Mouse (Mus musculus): ENCODE measurements around the gene 1700016D06Rik. TPM values are rescaled to one million over a fixed set of nuclear protein-coding genes. Genes with fewer than 3 reads are reported as not detected.

The 1700016D06Rik gene
- total and polyA plus RNA-seq, 3 experiments: not detected

- H3K27ac ChIP-seq (ENCODE audit: insufficient read depth, low read depth): no peak overlapping the region
- in situ Hi-C loops (cut with MboI; ENCODE audit: low pct_ligation_motif_present, low pct_unique_long_range_greater_than_20kb, low sequenced_read_pairs): loop anchor here (10.0 kb wide), 1 partner anchor 87 kb away; no protein-coding TSS in a partner anchor
- dilution Hi-C loops (cut with MboI; ENCODE audit: extremely low pct_ligation_motif_present, extremely low pct_unique_long_range_greater_than_20kb, low sequenced_read_pairs): no loop called here
- no peaks in the 10 kb centered on the region for H3K4me1 ChIP-seq (ENCODE audit: control insufficient read depth in 1 of 2, insufficient read depth in 2 of 2)
- no peaks in the 10 kb centered on the region for H3K36me3 ChIP-seq (replicated peaks in 1 of 2; ENCODE audit: control insufficient read depth in 1 of 2, insufficient read depth in 1 of 2, low read length in 1 of 2)
- H3K9me3 ChIP-seq (replicated peaks; ENCODE audit: low read length): peaks cover 7% of the 10 kb centered on the region
- H3K4me2 ChIP-seq (ENCODE audit: insufficient read depth, low read depth, poor library complexity, severe bottlenecking): no peak overlapping the region
- H3K79me2 ChIP-seq (replicated peaks; ENCODE audit: control insufficient read depth, extremely low read depth, insufficient read depth, poor library complexity, severe bottlenecking): no peaks in the 10 kb centered on the region
- no peak for DNase-seq (ENCODE audit: extremely low read depth)
- H3K4me3 ChIP-seq (replicated peaks in 1 of 3; ENCODE audit: low read depth in 2 of 3, low read length in 2 of 3, poor library complexity in 1 of 3): no peak overlapping the region
- TF ChIP-seq KAT2A (IDR thresholded peaks at IDR 0.05; ENCODE audit: insufficient replicate concordance, low read length) (no peak), ZC3H11A (IDR thresholded peaks at IDR 0.05; ENCODE audit: low read depth, low read length) (no peak), MXI1 (IDR thresholded peaks at IDR 0.05; ENCODE audit: low read depth, low read length) (no peak), TBP (conservative IDR thresholded peaks at IDR 0.05; ENCODE audit: low read depth, low read length) (no peak), UBTF (IDR thresholded peaks at IDR 0.05; ENCODE audit: low read depth, low read length) (no peak), MAFK (IDR thresholded peaks at IDR 0.05; ENCODE audit: insufficient replicate concordance, low read length) (no peak), ETS1 (conservative IDR thresholded peaks at IDR 0.05; ENCODE audit: low read depth, low read length) (no peak), ELF1 (IDR thresholded peaks at IDR 0.05; ENCODE audit: low read depth, low read length) (no peak), ZNF384 (IDR thresholded peaks at IDR 0.05; ENCODE audit: low read depth, low read length) (no peak), RAD21 (IDR thresholded peaks at IDR 0.05; ENCODE audit: low read depth, low read length) (no peak), JUN (IDR thresholded peaks at IDR 0.05; ENCODE audit: insufficient read depth, low read depth, low read length) (no peak), USF1 (IDR thresholded peaks at IDR 0.05; ENCODE audit: low read depth, low read length) (no peak), CTCF (conservative IDR thresholded peaks at IDR 0.05 in 1 of 2, IDR thresholded peaks at IDR 0.05 in 1 of 2; ENCODE audit: low read depth in 2 of 2, low read length in 2 of 2) (no peak), MYC (IDR thresholded peaks at IDR 0.05; ENCODE audit: low read depth, low read length) (no peak), MEF2A (IDR thresholded peaks at IDR 0.05; ENCODE audit: borderline replicate concordance, low read depth, low read length) (no peak), BHLHE40 (IDR thresholded peaks at IDR 0.05; ENCODE audit: low read depth, low read length) (no peak), EP300 (IDR thresholded peaks at IDR 0.05; ENCODE audit: low read length) (no peak), PAX5 (IDR thresholded peaks at IDR 0.05; ENCODE audit: low read length) (no peak), RCOR1 (conservative IDR thresholded peaks at IDR 0.05; ENCODE audit: low read depth, low read length) (no peak)
- no peak overlapping the region for H3K9ac ChIP-seq (ENCODE audit: insufficient read depth, low read depth)
- H3K27me3 ChIP-seq (replicated peaks): peaks cover 60% of the 10 kb centered on the region
These were observed 565 bp upstream of the 1700016D06Rik start for GRCm38 (mm10) chr8:11701428-11701827.
